Mouse (Mus musculus) neutrophil, adult 5-6 weeks (primary cell): ENCODE results near the gene Actr3b. TPM values are rescaled to one million over a fixed set of nuclear protein-coding genes. Genes with fewer than 3 reads are reported as not detected.

ENCODE experiments used
- ATAC-seq: fragments of 151-379, 151-347 bp; 2 replicates; pipeline ENCODE4 v1.8.0; 2017; ENCODE audit warnings: mild to moderate bottlenecking, moderate TSS enrichment; ENCODE audit not compliant: insufficient number of reproducible peaks, poor library complexity, low FRiP score, severe bottlenecking; ENCODE audit errors: extremely low read depth
- total RNA-seq: library from RNA; stranded (forward); fragments of 200-1000 nt; gene quantifications from 2 replicates; pipeline ENCODE4 v1.2.3, GENCODE M21; 2017

The Actr3b gene
- total RNA-seq, 1 experiment from 2014 or later, result 2.4 TPM

DNA sequence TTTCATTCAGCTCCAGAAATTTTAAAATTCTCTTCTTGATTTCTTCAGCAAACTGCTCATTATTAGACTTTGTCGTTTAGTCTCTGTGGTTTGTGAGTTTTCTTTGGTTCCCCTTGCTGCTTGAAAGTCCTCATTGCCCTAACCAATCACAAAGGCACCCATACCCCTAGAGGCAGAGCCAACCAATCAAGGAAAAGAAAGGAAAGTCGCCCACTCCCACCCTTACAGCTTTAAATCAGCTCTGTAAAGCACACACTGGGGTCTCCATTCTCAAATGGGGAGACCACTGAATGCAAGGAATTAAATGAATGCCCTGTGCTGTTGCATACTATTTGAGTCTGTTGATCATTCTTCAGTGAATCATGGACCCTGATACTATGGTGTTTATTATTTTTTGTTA lies 9.6 kb downstream of the Actr3b start:
- ATAC-seq, result no peak

DNA sequence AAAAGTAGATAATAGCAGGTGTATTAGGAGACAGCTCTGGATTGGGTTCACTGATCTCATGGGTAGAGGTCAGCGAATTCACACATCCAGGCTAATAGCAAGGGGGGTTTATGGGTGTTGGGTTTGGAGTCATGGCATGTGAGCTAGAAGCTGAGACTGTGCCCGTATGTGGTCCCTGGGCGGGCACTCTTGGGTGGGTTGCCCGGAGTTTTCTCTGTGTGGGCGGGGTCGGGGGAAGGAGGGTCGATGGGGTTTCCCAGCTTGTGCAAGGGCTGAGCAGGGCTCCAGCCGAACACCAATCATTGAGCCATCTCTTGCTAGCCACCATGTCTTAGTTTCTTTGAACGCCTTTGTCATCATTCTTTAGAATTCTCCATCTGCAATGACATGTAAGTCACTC lies 12.7 kb downstream of the Actr3b start:
- ATAC-seq, result no peak

DNA sequence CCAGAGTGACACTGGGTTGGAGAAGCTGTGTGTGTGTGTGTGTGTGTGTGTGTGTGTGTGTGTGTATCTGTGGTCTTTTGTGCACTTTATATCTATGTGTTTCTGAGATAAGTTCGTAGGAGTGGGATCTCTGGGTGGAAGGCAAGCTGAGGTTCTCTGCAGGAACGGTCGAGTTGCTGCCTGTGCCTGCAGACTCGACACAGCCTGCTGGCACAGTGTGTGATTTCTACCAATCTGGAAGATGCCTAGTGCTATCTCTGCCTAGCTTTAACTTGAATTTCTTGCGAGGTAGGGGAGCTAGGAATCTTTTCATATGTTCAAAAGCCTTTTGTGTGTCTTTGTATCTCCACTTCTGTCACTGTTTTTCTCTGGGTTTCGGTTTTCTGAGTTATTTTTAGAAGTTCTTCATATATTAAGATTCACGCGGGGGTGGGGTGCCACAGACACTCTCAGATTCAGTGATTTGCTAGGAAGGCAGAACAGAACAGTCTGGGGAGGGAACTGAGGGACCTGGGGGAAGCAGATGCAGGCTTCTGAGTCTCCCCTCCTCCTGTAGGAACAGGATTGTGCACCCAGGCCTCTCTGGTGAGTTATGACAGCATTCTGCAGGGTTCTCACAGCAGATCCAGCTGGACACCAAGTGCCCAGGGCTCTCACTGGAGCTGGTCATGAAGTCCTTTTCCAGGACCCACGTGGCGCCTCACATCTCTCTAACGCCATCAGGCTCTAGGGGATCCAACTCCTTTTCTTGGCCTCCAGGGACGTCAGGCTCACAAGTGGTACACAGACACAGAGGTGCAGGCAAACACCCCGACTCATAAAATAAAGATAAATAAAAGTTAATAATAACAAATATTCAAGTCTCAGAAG lies 14.4 kb downstream of the Actr3b start:
- no peak for ATAC-seq

DNA sequence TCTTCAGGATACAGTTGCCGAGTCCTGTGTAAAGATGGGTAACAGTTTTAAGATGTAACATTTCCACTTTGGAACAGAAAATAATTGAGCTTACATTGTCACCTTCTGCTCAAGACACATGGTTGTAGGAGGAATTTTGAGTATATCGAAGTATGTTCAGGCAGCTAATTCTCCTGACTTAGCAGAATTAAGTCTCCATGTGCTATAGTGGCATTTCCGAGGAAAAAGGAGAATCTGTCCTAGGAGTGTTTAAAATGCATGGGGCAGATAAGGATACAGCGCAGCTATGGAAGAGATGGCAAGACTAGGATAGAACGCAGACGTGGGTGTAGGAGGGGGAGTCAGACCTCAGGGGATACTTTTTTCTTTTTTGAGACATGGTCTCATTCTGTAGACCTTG lies 31.8 kb downstream of the Actr3b start:
- ATAC-seq, result no peak

DNA sequence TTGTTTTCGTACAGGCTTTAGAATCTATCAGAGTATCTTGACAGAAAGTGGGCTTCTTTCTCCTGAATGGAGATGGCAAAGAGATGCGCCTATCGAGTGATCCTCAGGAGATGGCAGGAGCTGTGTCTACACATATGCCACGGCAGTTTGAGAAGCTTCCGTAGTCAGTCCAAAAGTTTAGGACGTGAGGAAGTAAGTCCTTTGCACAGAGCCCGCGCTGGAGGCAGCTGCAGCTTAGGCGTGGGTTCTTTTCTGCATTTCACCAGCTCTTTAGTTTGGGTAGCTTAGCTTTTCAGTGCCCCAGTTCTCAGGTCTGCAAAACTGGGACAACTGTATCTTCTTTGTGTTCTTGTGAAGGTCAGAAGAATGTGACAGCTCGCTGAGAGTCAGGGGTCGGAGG lies 38.0 kb downstream of the Actr3b start:
- ATAC-seq, result no peak

GRCm38 (mm10) chr5:25800929-25801328 lies 41.1 kb downstream of the Actr3b start:
- ATAC-seq, result no peak

- ATAC-seq, result no peak
Measured at GRCm38 (mm10) chr5:25801744-25802143, 41.9 kb downstream of the Actr3b start.

DNA sequence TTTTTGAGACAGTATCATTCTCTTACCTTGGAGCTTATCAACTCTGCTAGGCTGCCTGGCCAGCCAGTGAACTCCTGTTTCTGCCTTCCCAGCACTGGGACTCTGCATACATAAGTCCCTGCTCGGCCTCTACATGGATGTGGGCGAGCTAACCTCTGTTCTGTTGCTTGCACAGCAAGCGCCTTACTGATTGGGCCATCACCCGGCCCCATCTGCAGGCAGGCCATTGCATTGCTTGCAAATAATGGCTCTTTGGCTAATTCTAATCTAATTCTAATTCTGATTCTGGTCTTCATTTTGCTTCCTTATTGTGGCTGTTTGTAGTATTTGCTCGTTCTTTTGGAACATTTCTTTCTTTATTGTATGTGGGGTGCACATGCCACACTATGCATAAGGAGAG lies 44.8 kb downstream of the Actr3b start:
- no peak for ATAC-seq

DNA sequence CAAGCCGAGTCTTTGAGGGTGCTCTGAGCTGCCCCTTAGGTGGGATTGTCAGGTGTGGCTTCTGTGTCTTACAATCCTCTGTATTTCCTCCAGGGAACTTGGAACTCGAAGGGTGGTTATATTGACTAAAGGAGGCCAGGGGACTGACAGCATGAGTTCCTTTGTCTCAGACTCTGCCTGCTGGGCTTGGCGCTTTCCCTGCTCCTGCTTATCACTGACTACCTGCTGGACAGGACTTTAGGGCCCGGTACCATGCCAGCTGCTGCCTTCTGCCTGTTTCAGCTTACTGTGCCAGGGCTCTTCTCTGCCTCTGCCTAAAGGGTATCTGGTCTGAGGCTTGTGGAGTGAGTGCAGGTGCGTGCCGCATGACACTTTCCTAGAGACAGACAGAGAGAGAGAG lies 53.1 kb downstream of the Actr3b start:
- ATAC-seq, result no peak

DNA sequence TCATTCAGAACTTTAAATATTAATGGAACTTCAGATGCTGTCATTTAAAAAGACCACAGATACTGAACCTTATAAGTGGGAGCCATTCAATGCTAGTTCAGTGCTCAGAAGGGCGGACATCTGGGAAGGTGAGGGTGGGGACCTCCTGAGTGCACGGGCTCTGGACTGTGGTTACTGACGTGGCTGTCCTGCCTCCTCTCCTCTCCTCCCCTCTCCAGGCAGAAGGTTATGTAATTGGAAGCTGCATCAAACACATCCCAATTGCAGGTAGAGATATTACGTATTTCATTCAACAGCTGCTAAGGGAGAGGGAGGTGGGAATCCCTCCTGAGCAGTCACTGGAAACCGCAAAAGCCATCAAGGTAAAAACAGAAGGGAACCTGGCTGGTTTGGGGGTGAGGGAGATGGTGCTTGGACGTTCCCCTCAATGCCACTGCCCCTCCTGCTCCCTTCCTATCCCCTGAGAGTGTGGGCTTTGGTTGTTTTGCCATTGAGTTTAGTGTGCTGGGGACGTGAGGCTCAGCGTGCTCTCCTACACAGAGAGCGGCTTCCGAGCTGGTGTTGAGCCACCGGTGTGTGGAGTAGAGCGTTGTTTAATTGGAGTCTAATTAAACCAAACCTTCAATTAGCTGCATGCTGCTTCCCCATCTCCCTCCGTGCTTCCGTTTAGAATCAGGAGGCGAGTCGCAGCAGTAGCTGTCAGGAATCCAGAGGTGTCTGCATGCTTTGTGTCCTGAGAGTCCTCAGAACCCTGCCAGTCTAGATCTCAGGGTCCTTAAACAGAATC lies 69.7 kb downstream of the Actr3b start:
- ATAC-seq, result no peak

DNA sequence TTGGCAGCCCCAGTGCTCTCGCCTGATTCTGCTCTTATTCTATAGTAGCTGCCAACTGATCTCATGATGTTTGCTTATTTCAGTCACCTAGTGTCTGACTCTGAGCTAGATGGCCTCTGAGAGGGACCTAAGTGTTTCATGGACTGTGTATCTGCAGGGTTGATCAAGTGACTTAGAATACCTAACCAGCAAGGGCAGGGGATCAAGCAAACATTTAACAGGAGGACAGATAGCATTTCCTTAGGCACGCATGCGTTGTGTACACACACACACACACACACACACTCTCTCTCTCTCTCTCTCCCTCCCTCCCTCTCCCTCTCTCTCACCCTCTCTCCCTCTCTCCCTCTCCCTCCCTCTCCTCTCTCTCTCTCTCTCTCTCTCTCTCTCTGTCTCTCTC lies 71.0 kb downstream of the Actr3b start:
- no peak for ATAC-seq

DNA sequence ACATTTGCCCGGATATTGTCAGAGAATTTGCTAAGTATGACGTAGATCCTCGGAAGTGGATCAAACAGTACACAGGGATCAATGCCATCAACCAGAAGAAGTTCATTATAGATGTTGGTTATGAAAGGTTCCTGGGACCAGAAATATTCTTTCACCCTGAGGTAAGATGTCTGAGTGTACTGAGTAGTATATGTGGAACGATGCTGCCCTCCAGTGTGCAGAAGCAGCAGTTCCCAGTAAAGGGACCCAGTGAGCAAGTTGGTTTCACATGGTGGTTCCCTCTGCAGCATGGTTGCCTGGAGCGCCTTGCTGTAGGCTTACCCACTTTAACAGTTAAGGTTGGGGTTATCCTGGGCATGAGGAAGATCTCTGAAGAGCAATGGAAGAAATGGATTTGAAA lies 71.8 kb downstream of the Actr3b start:
- no peak for ATAC-seq

- ATAC-seq, result 0 out of 2 replicates have a peak, but pooled peaks have one; percentile 19
Measured at GRCm38 (mm10) chr5:25839400-25839799, 79.6 kb downstream of the Actr3b start.

- no peak for ATAC-seq
Measured at GRCm38 (mm10) chr5:25846558-25846957, 86.8 kb downstream of the Actr3b start.

DNA sequence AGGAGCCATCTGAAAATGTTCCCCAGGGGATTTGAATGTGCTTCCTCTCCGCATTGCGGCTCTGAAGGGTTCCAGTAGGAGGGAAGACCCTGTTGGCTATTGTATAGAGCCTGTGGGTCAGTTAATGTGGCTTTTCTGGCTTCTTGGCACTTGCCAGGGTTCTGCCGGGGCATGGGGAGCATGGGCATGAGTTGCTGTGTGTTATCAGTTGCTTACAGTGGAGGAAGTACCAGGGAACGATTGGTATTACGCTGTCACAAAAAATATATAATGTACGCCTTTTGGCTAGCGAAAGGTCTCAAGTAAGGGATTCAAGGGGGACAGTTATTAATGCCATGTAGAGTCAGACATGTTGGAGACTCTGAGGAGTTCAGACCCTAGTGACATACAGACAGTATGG lies 87.4 kb downstream of the Actr3b start:
- ATAC-seq, result no peak

DNA sequence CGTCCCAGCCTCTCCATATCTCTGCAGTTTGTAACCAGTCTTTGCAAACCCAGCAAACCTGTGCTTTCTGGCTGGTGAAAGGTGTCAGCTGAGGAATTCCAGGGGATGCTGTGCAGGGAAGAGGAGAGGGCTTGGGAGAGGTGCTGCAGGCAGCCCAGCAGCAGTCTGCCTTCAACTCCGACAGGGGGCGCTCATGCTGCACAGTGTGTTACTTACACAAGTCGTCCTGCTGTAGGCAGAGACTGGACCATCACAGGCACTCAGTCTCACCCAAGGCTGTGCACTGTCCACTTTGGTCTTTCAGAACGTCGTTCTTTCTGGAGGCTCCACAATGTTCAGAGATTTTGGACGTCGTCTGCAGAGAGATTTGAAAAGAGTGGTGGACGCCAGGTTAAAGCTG lies 88.3 kb downstream of the Actr3b start:
- no peak for ATAC-seq

GRCm38 (mm10) chr5:25866201-25866600 lies 106.4 kb downstream of the Actr3b start:
- no peak for ATAC-seq

DNA sequence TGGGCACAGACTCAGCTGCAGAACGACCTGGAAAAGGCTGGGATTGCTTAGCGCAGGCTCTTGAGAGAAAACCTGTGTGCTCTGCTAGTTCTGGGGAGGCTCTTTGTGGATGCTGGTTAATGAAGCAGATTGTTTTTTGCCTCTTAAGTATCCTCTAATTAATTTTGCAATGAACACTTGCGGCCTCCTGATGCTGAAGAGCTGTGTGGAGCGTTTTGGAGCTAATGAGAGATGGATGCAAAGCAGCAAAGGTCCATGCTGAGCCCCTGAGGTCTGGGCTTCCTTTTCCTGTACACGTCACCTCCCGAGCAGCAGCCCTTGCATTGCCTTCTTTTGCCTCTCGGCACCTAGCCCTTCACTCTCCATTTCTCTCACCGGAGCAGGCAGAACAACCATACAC lies 110.1 kb downstream of the Actr3b start:
- no peak for ATAC-seq

DNA sequence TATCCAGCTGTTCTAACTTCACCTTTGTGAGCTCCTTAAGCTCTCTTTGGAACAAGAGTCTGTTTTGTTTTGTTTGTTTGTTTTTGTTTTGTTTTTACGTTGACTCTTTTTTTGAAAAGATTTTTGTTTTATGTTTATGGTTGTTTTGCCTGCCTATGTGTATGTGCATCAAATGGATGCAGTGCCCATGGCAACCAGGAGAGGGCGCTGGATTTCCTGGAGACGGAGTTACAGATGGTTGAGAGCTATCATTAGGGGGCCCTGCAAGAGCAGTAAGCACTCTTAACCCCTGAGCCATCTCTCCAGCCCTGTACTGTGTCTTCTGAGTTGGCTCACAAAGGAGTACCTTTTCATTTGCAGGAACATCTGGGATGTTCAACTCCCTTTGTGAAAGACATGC lies 110.8 kb downstream of the Actr3b start:
- ATAC-seq, result no peak

GRCm38 (mm10) chr5:25871342-25872023 lies 111.7 kb downstream of the Actr3b start:
- no peak for ATAC-seq
